ENCODE assay signal across 9 mouse cellular contexts in the genomic region with DNA sequence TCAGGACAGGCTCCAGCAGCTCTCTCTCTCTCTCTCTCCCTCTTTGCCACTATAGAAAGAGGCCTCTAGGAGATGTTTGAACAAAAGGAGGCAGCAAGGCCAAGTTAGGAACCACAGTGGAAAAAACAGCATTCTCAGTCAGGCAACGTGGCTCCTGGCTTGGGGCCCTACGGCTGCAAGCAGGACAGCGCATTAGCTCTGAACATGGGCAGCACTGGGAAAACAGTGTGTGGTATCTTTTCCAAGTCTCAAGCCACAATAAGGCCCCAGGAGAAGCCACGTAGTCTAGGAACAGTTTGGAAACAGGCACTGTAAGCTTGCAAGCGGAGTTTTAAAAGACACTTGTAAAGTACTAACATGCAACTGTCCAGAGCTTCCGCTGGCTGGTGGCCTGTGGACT. TPM values are rescaled to one million over a fixed set of nuclear protein-coding genes. Genes with fewer than 3 reads are reported as not detected.
A peak's percentile ranks its signal among the peaks of the same experiment; 100 is the strongest.
DNase-seq lines count a peak whose midpoint lies in the region; ATAC-seq and TF ChIP-seq lines count a peak whose summit lies in the region.
"Had no signal": no experiment of that assay in that cellular context is flagged by ENCODE, and none has a peak within 500 bp of the region (broad histone marks: within the 10 kb centered on the region; RNA-seq: fewer than 3 reads in every experiment).

No protein-coding gene starts in this region.

- H3K9me3 ChIP-seq in limb, embryonic 10.5 days (replicated peaks), result no peaks in the 10 kb centered on the region
- H3K9me3 ChIP-seq: liver, embryonic 13.5 days had no signal

- ATAC-seq in cerebellum, adult (ENCODE audit: insufficient number of reproducible peaks, low FRiP score, low TSS enrichment), result no peak

- no peaks in the 10 kb centered on the region for H3K27me3 ChIP-seq in cerebellum, adult 2 months (ENCODE audit: control insufficient read depth, insufficient read depth, low read length)
- H3K27me3 ChIP-seq in testis, adult 2 months (ENCODE audit: control insufficient read depth, insufficient read depth, low read length), result no peaks in the 10 kb centered on the region
- H3K27me3 ChIP-seq in limb, embryonic 10.5 days (ENCODE audit: low read depth, poor library complexity, severe bottlenecking), result no peaks in the 10 kb centered on the region

- H3K4me1 ChIP-seq in cerebellum, adult 2 months (ENCODE audit: control insufficient read depth, insufficient read depth, low read length), result peaks cover 20% of the 10 kb centered on the region
- peaks cover 8% of the 10 kb centered on the region for H3K4me1 ChIP-seq in testis, adult 2 months (ENCODE audit: control insufficient read depth, insufficient read depth, low read length)
- H3K4me1 ChIP-seq in limb, embryonic 10.5 days, result peaks cover 48% of the 10 kb centered on the region
- H3K4me1 ChIP-seq: liver, embryonic 13.5 days had no signal

- 53% methylated on average over 6 of the region's 6 CpGs for WGBS in cerebellum, adult 2 months
- WGBS in limb, embryonic 10.5 days, result 92% methylated on average over 6 of the region's 6 CpGs

- DNase-seq in cerebellum, adult 2 months, result no peak
- DNase-seq in cerebellum, adult 11-12 months, result no peak
- DNase-seq in testis, postnatal 14 days (ENCODE audit: low spot score), result no peak
- no peak for DNase-seq in limb, embryonic 10.5 days (ENCODE audit: low spot score)
- DNase-seq in retina, postnatal 1 day, result no peak
- DNase-seq in frontal cortex, postnatal 14 days (ENCODE audit: low spot score in 2 of 2), result no peak
- DNase-seq: liver, embryonic 13.5 days had no signal

- peak overlapping the region; percentile 11 for H3K4me3 ChIP-seq in cerebellum, adult 2 months (replicated peaks; ENCODE audit: insufficient read depth, low read depth, low read length)
- H3K4me3 ChIP-seq in testis, adult 2 months (ENCODE audit: control insufficient read depth, low read depth, low read length), result no peak overlapping the region
- H3K4me3 ChIP-seq in limb, embryonic 10.5 days, result peak overlapping the region; percentile 98; the same call in 1 of the 2 replicates
- H3K4me3 ChIP-seq: liver, embryonic 13.5 days had no signal

- no peak overlapping the region for H3K27ac ChIP-seq in cerebellum, adult 2 months (ENCODE audit: insufficient read depth, low read length)
- peak overlapping the region; percentile 46 for H3K27ac ChIP-seq in testis, adult 2 months (ENCODE audit: control insufficient read depth, insufficient read depth, low read depth, low read length)
- H3K27ac ChIP-seq in limb, embryonic 10.5 days, result no peak overlapping the region
- H3K27ac ChIP-seq: liver, embryonic 13.5 days had no signal

- TF ChIP-seq POLR2A in cerebellum, adult 2 months (IDR thresholded peaks at IDR 0.05; ENCODE audit: borderline replicate concordance, insufficient read depth, low read length), result no peak
- no peak for TF ChIP-seq POLR2A in testis, adult 2 months (IDR thresholded peaks at IDR 0.05; ENCODE audit: control insufficient read depth, low read depth, low read length)

- no peaks in the 10 kb centered on the region for H3K36me3 ChIP-seq in testis, adult 2 months (ENCODE audit: control insufficient read depth, insufficient read depth, low read length)
- peaks cover 44% of the 10 kb centered on the region for H3K36me3 ChIP-seq in limb, embryonic 10.5 days
- H3K36me3 ChIP-seq: liver, embryonic 13.5 days had no signal

- no peak for TF ChIP-seq CTCF in cerebellum, adult 2 months (IDR thresholded peaks at IDR 0.05; ENCODE audit: borderline replicate concordance, insufficient read depth, low read depth, low read length)
- no peak for TF ChIP-seq CTCF in testis, adult 2 months (IDR thresholded peaks at IDR 0.05; ENCODE audit: control insufficient read depth, insufficient read depth, insufficient replicate concordance, low read depth, low read length)

RNA-seq across cellular contexts. Expression of a gene that starts 2.3 kb away (rescaled TPM):
- 13.8 and 16.4 TPM in 2 replicates for polyA plus RNA-seq in cerebellum, adult 2 months (2012; rRNA removed)
- 13.8 and 14.0 TPM in 2 replicates for polyA plus RNA-seq in testis, adult 2 months (2012; rRNA removed)
- 44.2 and 54.9 TPM in 2 replicates for polyA plus RNA-seq in limb, embryonic 10.5 days (2016; fragmentation: Nextera tagmentation; extraction: Ambion mirVana)

RNA-seq across cellular contexts. Expression of a gene that starts 43.5 kb away (rescaled TPM):
- 0.46 and 0.70 TPM in 2 replicates for polyA plus RNA-seq in cerebellum, adult 2 months (2012; rRNA removed)
- 0.07 and 0.12 TPM in 2 replicates for polyA plus RNA-seq in testis, adult 2 months (2012; rRNA removed)
- 0.78 and 0.94 TPM in 2 replicates for polyA plus RNA-seq in limb, embryonic 10.5 days (2016; fragmentation: Nextera tagmentation; extraction: Ambion mirVana)

RNA-seq across cellular contexts. Expression of a gene that starts 56.2 kb away (rescaled TPM):
- 13.2 and 14.0 TPM in 2 replicates for polyA plus RNA-seq in cerebellum, adult 2 months (2012; rRNA removed)
- 2.3 and 2.4 TPM in 2 replicates for polyA plus RNA-seq in testis, adult 2 months (2012; rRNA removed)
- 3.4 and 5.4 TPM in 2 replicates for polyA plus RNA-seq in limb, embryonic 10.5 days (2016; fragmentation: Nextera tagmentation; extraction: Ambion mirVana)
